Mouse (Mus musculus): ENCODE results near the gene Ttc34.

Gene Ttc34

DNA sequence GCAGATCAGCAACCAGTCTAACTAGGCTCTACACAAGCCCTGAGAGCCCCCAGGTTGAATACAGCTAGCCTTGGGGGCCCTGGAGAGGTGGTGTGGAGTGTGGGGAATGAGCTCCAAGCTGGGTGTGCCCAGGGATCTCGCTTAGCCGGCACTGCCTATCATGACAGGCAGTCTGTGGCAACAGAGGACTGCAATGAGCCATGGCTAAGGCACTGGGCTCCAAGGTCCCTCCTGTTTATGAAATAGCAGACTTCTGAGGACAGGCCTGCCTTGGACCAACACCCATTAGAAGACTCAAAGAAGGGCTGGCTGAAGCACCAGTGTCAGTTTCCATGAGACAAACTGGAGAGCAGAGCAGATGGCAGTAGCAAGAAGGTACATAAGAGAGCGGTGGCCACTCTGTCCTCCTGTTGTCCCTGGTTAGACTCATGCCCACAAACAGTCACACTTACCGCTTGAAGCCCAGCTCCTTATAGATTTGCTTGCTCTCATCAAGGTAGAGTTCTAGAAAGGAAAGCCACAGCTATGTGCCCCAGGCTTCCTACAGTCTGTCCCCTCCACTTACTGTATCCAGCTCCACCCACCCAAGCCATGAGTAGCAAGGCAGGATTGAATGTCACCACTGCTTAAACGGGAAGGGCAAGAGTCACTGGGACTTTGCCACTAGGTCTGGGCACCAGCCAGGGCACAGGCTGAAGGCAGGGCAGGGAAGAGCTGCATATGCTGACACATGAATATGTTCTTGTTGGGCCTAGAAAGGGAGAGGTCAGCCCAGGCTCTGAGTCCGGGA lies 60.6 kb downstream of the Ttc34 start:
- no peak for DNase-seq (ENCODE audit: low spot score)

DNA sequence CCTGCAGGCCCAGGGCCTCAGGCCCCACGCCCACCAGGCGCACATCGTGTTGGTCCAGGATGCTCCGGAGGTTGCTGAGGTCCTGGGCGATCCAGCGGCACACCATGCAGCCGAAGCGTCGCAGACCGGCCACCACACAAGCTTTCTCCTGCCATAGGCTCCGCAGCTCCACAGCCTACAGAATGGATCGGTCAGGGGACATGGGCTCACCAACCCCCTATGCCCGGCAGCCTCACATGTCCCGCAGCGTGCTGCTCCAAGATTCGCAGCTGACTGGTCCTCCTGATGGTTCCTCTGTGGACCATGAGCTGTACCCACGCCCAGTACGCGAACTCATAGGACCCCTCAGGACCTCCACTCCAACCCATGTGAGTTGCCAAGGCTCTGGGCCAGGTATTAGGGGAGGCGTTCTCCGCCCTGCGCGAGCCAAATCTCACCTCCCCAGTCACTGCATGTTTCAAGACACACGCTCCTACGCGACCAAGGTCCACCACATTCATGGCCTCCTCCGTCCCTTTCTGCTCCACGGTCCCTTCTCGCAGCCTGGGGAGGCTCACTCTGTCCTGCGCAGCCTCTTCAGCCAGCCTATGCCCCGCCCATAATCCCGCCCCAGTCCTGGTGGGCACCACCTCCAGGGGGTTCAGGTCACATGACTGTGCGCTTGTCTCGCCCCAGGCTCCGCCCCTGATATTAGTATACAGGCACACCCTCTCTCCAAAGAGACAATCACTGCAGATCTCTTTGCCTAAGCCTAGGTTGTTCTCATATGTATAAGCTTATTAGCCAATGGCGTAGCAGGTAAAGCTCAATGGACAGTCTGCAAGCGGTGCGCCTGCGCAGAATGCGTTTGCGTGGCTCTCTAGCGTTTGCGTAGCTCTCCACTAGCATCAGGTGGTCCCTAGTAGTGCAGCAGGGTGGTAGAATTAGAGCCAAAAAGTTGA lies 61.5 kb downstream of the Ttc34 start, which contains the start of gene Fam213b:
TSS of gene Fam213b (minus strand) at position 630 of the 941 bp plus-strand sequence.
- no peak for DNase-seq (ENCODE audit: low spot score)

DNA sequence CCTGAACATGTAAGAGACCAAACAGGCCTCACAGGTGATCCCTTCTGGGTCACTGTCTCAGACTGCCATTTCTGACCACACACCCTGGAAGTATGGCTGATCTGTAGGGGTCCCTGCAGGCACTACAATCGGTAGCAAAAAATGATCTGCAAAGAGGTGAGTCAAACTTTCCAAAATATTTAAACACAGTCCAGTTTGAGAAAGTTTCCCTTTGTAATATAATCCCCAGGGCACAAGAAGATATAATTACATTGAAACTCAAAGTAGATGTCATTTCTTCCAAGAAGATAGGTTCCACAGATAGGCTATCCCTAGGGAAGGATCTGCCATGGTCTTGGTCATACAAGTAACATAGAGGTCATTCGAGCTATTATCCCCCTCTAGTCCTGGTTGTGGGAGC lies 65.1 kb downstream of the Ttc34 start:
- DNase-seq (ENCODE audit: low spot score): no peak

DNA sequence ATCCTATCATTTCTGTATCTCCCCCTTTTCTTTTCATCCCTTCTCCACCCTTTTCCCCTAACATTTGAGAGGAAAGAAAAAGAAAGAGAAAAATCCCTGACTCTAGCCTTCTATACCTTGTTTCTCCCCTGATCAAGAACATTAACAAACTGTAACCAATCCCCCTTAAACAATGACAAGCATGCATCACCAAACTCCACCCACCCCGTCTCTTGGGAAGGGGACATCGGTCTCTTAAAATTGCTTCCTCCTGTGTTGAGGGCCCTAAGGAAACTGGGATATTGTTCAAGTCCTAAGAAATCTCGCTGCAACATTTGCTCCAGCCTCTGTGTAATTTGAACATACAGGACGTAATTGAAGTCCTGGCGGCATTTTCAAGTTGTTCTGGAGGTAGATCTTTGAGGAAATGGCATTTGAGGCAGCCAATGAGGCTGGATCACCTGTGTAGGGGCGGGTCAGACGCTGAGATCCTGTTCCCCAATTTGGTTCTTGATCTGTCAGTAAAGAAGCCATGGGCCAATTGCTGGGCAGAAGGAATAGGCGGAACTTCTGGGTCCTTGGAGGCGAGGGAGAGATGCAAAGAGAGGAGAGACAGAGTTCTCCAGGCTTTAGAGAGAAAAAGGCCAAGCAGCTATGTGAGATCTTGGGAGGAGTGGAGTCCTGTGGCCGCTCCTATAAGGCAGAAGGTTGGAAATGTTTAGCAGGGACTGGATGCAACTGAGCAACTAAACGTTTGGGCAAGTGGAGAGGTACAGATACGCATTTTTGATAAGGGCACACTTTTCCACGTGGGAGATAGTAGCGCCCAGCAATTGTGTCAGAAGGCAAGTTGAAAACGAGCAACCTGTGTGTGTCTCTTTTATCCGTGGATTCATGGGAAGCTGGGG lies 67.2 kb downstream of the Ttc34 start:
- DNase-seq (ENCODE audit: low spot score): no peak

DNA sequence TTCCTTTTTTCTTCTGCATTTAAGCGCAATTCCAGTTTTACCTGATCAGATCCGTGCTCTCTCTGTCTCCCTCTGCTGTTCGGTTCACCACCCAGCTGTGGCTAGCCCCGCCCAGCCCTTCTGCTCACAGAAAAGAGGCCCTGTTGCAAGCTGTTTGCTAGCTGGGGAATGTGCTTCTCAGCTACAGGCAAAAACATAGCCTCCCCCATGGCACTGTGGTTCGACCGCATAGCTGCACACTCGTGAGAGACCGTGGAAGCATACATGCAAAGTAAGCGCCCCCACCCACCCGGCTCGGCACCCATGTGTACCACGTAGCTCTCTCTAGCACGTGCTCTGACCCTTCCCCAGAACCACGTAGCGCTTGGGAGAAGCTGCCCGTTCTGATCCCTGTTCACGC lies 70.6 kb downstream of the Ttc34 start:
- no peak for DNase-seq (ENCODE audit: low spot score)

DNA sequence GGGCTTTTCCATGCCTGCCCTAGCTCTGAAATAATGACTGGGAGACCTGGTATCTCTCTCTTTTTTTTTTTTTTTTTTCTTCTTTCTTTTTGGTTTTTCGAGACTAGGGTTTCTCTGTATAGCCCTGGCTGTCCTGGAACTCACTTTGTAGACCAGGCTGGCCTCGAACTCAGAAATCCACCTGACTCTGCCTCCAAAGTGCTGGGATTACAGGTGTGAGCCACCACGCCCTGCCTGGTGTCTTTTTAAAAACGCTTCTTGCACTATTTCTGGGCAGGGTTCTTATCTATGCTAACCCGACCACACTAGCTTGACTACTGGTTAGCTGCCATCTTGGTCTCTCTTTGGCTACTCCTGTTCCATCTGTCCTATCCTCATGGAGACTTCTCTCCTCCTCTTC lies 71.2 kb downstream of the Ttc34 start:
- DNase-seq (ENCODE audit: low spot score): no peak

DNA sequence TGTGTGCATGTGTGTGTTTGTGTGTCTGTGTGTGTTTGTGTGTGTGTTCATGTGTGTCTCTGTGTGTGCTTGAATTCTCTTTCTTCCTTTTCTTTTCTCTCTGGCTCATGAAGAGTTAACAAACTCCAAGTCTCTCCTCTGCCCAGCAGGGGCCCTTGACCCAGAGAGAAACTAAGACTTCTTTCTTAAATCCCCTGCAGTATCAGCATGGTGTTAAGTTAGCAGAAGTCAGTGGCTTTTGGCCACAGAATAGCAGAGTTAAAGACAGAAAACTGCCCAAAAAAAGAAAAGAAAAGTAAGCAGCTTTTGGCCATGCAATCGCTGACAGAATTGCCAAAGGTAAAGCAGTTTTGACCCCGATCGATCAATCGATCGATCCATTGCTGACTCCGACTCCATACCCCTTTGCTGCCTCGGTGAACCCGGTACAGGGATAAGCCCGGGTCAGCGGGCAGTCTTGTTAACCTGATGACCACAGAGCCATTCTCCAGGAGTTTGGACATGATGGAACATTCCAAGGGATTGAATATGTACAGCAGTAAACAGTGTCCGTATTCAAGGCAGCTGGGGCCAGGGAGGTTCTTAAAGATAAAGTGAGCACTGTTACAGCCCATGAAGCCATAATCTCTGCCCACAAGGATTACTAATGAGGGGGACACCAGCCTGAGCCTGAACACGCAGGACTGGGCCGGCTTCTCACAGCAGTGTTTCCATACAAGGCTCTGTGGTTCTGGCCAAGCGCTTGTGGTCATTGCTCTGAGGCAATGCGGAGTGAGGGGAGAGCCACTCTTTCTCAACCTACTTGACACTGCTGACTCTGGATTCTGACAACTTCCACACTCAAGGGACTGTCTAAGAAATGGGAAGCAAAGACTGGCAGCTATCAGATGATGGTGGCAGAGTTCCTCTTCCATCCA lies 73.6 kb downstream of the Ttc34 start:
- DNase-seq (ENCODE audit: low spot score): no peak

DNA sequence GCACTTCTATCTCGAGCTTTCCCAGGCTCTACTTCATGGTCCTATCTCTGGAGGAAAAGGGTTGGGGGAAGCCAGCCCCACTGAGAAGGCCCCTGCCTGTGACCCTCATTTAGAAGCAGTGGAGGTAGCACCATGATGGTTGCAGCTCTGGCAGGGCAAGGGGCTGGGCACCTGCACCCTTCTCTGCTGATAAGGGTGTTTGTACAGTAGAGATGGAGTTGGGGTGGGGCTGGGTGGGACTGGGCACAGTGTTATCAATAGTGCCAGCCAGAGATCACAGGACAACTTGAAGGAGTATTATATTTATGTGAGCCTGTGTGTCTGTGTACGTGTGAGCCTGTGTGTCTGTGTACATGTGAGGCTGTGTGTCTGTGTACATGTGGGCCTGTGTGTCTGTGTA lies 74.4 kb downstream of the Ttc34 start:
- no peak for DNase-seq (ENCODE audit: low spot score)

DNA sequence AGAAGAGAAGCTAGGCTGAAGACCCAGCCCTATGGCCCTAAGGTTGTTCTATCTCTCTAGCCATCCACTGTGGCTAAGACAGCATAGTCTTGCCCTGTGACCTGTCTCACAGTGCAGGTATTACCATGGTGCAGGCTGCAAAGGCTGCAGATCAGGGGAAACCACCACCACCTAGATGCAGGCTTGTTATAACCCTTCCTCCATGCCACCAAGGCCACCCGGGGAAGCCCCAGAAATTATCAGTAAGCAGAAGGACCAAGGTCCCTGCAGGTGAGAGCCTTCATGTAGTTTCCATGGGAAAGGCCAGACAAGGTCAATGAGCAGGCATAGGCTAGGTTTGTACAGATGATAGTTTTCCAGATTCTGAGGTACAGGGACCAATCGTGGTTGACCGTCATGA lies 76.6 kb downstream of the Ttc34 start:
- no peak for DNase-seq (ENCODE audit: low spot score)

DNA sequence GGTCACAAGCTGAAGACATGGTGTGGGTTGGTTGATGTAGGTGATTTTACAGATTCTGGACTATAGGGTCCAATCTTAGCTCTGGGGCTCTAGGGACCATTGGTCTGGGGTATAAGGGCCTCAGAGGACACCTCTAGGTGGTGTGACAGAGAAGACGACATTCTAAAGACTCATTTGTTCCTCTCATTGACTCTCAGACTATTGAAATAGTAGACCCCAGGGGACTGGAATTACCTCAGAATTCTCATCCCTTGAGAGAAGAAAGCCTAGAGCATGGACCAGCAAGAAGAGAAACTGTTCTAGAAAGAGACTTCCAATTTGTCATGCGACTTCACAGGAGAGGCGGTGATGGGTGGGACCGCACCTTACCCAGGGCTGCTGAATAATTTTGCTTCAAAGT lies 77.0 kb downstream of the Ttc34 start:
- DNase-seq (ENCODE audit: low spot score): no peak

DNA sequence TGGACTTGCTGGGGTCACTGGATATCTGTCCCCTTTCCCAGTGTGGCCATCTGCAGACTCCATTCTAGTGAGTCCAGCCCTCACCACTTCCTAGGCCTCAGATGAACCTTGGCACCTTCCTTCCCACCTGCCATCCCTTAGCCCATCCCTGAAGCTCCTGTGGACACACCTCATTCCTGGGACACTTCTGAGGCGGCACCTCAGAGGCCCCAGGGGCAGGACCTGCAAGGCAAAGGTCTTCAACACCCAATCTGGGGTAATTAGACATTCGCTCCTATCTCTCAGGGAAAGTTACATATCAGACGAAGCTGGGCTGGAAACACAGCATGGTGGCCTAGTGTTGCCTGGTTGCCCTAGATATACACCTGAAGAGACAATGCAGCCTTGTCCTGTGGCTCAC lies 77.4 kb downstream of the Ttc34 start:
- no peak for DNase-seq (ENCODE audit: low spot score)

DNA sequence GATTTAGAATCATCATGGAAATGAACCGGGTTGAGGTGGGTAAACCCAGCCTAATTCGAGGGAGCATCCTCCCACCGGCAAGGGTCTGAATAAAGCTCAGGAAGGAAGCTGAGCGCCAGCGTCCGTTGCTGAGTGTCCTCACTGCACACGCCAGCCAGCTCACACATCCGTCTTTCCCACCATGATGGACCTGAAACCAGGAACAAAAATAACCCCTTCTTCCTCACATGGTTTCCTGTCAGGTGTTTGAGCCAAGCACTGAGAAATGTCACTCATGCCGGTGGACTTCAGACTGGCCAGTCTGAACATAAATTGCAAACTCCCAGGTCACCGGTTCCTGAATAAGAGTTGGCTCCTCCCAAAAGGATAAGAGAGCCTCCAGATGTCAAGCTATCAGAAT lies 78.0 kb downstream of the Ttc34 start:
- DNase-seq (ENCODE audit: low spot score): no peak

DNA sequence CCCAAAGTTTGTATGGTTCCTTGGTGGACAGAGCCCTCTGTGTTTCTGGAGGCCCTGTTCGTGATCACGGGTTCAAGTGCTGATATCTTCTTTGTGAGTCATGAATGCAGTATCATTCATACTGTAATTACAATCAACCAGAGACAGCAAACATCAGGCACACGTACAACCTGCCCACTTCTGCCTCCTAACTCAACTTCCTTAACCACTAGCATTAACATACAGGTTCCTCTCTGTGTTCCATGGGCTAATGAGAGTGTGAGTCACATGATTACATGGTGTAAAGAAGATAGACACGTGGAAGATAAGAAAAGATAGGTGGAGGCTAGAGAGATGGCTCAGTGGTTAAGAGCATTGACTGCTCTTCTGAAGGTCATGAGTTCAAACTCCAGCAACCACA lies 79.4 kb downstream of the Ttc34 start:
- no peak for DNase-seq (ENCODE audit: low spot score)
